Mouse (Mus musculus) thymus, adult 2 months (tissue): ENCODE measurements around the gene 9530077C05Rik.

ENCODE experiments used
- CTCF ChIP-seq: fragments of 200-500 bp; IDR thresholded peaks from 2 replicates; pipeline ENCODE4 v1.5.1; 2012; ENCODE audit warnings: mild to moderate bottlenecking, control low read depth, low read length, moderate library complexity, borderline replicate concordance; ENCODE audit not compliant: control insufficient read depth, poor library complexity, insufficient read depth; ENCODE audit errors: extremely low read depth
- POLR2A ChIP-seq: fragments of 200-500 bp; IDR thresholded peaks from 2 replicates; pipeline ENCODE4 v1.6.1; 2012; ENCODE audit warnings: mild to moderate bottlenecking, low read length, control low read depth, moderate library complexity; ENCODE audit not compliant: control insufficient read depth, poor library complexity, insufficient read depth; ENCODE audit errors: extremely low read depth

GRCm38 (mm10) chr9:22372760-22373159 is 38.6 kb upstream of the 9530077C05Rik start:
- TF ChIP-seq POLR2A (no peak), CTCF (no peak)
